Mouse (Mus musculus): Measurements from ENCODE around the gene Nt5dc3.

The Nt5dc3 gene

DNA sequence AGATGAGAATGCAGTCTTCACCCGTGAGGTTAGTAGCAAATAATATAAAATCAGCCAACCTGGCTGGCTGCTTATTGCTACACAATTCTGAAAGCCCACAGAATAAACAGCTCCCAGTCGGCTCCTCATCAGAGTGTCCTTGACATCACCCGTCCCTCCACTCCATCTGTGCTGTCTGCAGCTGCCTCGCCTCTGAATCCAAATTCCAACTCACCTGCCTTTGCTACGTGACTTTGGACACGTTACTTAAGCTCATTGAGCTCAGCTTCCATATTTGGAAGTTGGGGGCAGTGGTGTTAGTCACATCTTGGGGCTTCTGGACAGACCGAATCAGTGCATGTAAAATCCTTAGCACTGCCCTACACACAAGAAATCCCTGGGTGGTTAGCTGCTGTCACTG lies 93.3 kb downstream of the Nt5dc3 start:
- no peak for DNase-seq (ENCODE audit: extremely low read depth, low read depth, low spot score)

DNA sequence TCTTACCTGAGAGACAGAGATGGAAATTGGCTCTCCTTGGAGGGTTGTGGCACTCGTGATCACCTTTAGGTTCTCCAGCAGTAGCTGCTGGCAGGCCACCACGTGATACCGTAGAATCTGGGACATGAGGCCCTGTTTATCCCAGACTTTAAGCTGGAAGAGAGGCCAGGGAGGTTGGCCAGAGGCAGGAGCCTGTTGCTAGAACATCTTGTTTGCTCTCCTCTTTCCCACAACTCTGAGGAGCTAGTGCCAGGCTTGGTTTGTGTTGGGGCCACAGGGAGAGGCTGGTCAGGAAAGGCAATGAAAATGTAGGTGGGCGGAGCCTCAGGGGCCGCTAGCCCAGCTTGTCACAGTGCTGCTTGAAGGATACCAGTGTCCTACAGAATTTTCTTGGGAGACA lies 93.8 kb downstream of the Nt5dc3 start:
- no peak for DNase-seq (ENCODE audit: extremely low read depth, low read depth, low spot score)

DNA sequence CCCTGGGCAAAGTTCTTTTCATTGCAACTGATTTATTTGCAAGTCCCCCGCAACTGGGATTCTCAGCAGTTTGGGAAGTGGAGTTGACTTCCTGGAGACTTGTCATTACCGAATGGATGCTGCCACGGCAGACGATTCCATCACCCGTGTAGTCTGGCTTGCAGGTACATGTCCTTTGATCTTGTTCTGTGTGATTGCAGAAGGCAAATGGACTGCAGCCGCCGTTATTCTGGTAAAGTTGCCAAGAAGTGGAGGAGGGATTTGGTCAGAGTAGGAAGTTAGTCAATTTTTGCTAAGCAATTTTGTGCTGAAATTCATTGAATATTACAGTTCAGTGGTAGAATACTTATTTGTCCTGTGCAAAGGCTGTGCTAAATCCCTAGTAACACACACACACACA lies 99.9 kb downstream of the Nt5dc3 start:
- DNase-seq (ENCODE audit: extremely low read depth, low read depth, low spot score): no peak

DNA sequence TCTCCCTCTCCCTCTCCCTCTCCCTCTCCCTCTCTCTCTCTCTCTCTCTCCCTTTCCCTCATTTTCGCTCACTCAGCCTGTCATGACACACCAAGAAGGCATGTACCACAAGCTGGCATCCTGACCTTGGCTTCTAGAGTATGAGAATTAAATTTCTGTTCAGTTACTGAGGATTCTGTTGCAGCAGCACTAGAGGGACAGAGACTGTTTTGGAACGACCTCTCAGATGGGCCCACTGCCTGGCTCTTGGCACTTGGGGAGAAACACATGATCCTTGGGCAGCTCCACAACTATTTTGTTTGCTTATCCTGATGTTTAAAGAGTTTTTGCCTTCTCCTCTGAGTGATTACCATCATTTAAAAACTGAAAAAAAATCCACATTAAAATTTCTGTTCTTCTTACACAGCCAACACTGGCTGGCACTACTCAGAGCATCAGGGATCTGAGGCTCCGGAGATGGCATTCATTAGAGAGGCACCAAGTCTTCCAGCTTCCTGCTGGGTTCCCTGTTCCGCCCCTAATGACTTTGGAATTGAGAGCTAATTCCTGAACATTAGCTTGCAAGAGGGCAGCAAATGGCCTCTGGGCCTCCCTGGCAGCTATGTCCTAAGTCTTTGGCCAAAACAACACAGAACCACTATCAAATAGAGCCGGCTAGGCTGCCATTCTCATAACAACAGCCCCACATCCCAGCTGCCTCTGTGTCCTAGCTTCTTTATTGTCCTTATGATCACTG lies 101.4 kb downstream of the Nt5dc3 start:
- no peak for DNase-seq (ENCODE audit: extremely low read depth, low read depth, low spot score)

DNA sequence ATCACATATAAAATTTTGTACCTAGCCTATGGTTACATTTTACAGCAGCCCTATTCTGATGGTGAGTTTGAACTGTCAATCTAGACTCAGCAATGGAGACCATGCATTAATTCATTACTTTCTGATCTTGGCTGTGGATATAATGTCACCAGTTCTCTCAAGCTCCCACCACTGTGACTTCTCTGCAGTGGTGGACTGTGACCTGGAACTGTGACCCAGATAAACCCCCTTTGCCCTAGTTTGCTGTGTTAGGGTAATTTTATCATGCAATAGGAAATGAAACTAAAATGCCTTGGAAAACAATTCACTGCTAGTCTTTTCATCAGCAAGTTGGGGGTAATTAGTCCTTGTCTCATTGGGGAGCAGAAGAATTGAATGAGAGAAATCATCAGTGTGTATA lies 102.6 kb downstream of the Nt5dc3 start:
- DNase-seq (ENCODE audit: extremely low read depth, low read depth, low spot score): no peak

DNA sequence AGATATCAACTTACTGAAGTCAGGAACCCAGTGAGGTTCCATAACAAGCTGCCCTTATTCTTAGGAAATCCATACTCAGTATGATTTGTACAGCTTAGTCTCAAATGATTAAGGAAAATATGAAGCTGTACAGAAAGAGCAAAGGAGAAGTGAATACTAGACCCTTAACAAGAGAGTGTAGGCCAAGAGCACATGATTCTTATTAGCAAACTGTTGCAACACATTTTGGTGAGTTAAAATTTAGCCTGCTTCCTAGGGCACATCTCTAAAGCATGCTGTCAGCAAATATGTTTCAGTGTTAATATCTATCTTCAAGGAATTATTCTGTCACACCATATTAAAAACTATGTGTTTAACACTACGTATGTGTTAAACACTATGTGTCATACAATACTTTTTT lies 107.6 kb downstream of the Nt5dc3 start:
- no peak for DNase-seq (ENCODE audit: extremely low read depth, low read depth, low spot score)

All from fat pad, adult 2 months (tissue).